Mouse (Mus musculus) kidney, embryonic 16.5 days (tissue): ENCODE measurements around the gene Olfr986. TPM values are rescaled to one million over a fixed set of nuclear protein-coding genes. Genes with fewer than 3 reads are reported as not detected.
A peak's percentile ranks its signal among the peaks of the same experiment; 100 is the strongest.

ENCODE experiments used
- ATAC-seq: fragments of 200-750 bp; cut with Nextera tagmentation; 2 replicates; pipeline ENCODE4 v1.8.0; 2017; ENCODE audit warnings: moderate TSS enrichment; ENCODE audit not compliant: low FRiP score, low TSS enrichment
- H3K27ac ChIP-seq: fragments of 300-500 bp; sonication (generic); 2 replicates; pipeline ENCODE4 v1.5.1; 2014; ENCODE audit warnings: low read length
- H3K27me3 ChIP-seq: fragments of 300-500 bp; sonication (generic); 2 replicates; pipeline ENCODE4 v1.6.1; 2014; ENCODE audit warnings: low read length, control low read depth, mixed read lengths; ENCODE audit not compliant: insufficient read depth
- H3K36me3 ChIP-seq: fragments of 300-500 bp; sonication (generic); 2 replicates; pipeline ENCODE4 v1.6.1; 2014; ENCODE audit warnings: low read length, control low read depth, mixed read lengths; ENCODE audit not compliant: insufficient read depth
- H3K4me1 ChIP-seq: fragments of 300-500 bp; sonication (generic); 2 replicates; pipeline ENCODE4 v1.6.1; 2014; ENCODE audit warnings: low read length, control low read depth, mixed read lengths; ENCODE audit not compliant: insufficient read depth
- H3K4me2 ChIP-seq: fragments of 300-500 bp; sonication (generic); replicated peaks from 2 replicates; pipeline ENCODE4 v1.6.1; 2014; ENCODE audit warnings: low read depth, low read length
- H3K4me3 ChIP-seq: fragments of 300-500 bp; sonication (generic); 2 replicates; pipeline ENCODE4 v1.5.1; 2014; ENCODE audit warnings: mild to moderate bottlenecking, low read length
- H3K9ac ChIP-seq: fragments of 300-500 bp; sonication (generic); replicated peaks from 2 replicates; pipeline ENCODE4 v1.6.1; 2014; ENCODE audit warnings: low read length
- H3K9me3 ChIP-seq: fragments of 300-500 bp; sonication (generic); 2 replicates; pipeline ENCODE4 v1.6.1; 2016; ENCODE audit warnings: low read length, control low read depth
- WGBS: fragments of 180-500 bp; shearing (Covaris S2); extraction: QIAGEN DNeasy Blood & Tissue Kit; methylation state at CpG from one replicate; pipeline ENCODE4 v1.1.7; 2014; 5-methylcytosine and 5-hydroxymethylcytosine counted together
- polyA plus RNA-seq: library from polyadenylated mRNA; unstranded; fragments of >200 nt; fragmentation: Nextera tagmentation; extraction: Ambion mirVana; gene quantifications from 2 replicates; pipeline ENCODE4 v1.2.1, GENCODE M21; 2015

Olfr986 gene
- polyA plus RNA-seq, 1 experiment from 2014 or later, result not detected

GRCm38 (mm10) chr9:40192098-40193038 lies 11.6 kb downstream of the Olfr986 start, which contains the start of gene Zfp202:
Gene Zfp202, plus strand, starts transcription at chr9:40192316.
- peak; percentile 99 for ATAC-seq
- H3K4me2 ChIP-seq, result peak within 1 kb of the TSS; percentile 78
- no peaks in the 10 kb centered on the region for H3K27me3 ChIP-seq
- H3K9me3 ChIP-seq, result no peaks in the 10 kb centered on the region
- peak within 1 kb of the TSS; percentile 87 for H3K27ac ChIP-seq
- peak within 1 kb of the TSS; percentile 85 for H3K4me3 ChIP-seq
- peak within 1 kb of the TSS; percentile 81 for H3K9ac ChIP-seq
- WGBS, result 0% methylated on average over 52 of the region's 63 CpGs
- peaks cover 25% of the 10 kb centered on the region for H3K4me1 ChIP-seq
- no peaks in the 10 kb centered on the region for H3K36me3 ChIP-seq

DNA sequence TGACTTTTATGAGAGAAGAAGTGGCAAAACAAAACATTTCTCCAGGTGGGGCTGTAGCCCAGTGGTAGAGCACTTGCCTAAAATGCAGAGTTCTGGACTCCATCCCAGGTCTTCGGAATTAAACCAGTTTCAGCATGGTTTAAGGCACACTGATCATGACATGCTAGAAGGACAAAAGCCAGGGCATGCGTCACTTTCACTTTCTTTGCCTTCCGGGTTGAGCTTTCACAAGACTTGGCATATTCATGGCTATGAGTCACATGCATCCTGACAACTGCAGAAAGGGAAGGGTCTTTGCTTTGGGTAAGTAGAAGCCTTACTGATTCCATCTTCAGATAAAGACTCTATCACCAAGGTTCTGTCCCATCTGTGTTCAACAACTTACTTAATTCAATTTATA lies 15.3 kb downstream of the Olfr986 start:
- H3K4me2 ChIP-seq, result no peak overlapping the region
- H3K27me3 ChIP-seq, result no peaks in the 10 kb centered on the region
- no peaks in the 10 kb centered on the region for H3K9me3 ChIP-seq
- ATAC-seq, result no peak
- no peaks in the 10 kb centered on the region for H3K36me3 ChIP-seq
- 93% methylated on average over 3 of the region's 3 CpGs for WGBS
- no peak overlapping the region for H3K9ac ChIP-seq
- H3K4me1 ChIP-seq, result peaks cover 19% of the 10 kb centered on the region
- H3K27ac ChIP-seq, result no peak overlapping the region
- no peak overlapping the region for H3K4me3 ChIP-seq

DNA sequence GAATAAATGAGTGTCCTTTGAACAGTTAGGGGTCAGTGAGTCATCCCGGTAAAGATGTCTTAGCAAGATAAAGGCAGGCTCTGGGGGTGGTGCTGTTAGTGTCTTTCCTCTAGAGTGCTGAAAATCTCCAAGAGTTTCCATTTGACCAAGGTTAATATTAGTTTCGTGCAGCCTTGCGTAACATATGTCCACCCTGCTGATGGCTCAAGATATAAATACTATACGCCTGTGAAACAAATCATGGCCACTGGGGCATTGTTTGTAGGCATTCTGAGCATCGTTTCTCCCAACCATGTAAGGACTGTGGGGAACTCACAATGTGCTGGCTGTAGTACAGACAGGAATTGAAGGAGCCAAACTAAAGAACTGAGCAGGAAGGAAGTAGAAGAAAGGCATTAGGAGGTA lies 25.8 kb downstream of the Olfr986 start:
- peak; percentile 51; the same call in 1 of the 2 replicates for ATAC-seq
- 61% methylated on average over 5 of the region's 5 CpGs for WGBS

GRCm38 (mm10) chr9:40210744-40211143 lies 30.0 kb downstream of the Olfr986 start:
- Histone ChIP-seq H3K4me1 (no peaks in the 10 kb centered on the region), H3K36me3 (peaks cover 49% of the 10 kb centered on the region)
- 93% methylated on average over 2 of the region's 2 CpGs for WGBS

More for the DNA sequence above, 25.8 kb downstream of the Olfr986 start:
- Histone ChIP-seq H3K27ac (no peak overlapping the region), H3K4me3 (no peak overlapping the region), H3K27me3 (no peaks in the 10 kb centered on the region), H3K36me3 (peaks cover 39% of the 10 kb centered on the region), H3K9me3 (no peaks in the 10 kb centered on the region), H3K4me1 (0 out of 2 replicates have a peak, but pooled peaks cover 6% of the 10 kb centered on the region), H3K9ac (no peak overlapping the region), H3K4me2 (no peak overlapping the region)

GRCm38 (mm10) chr9:40214058-40214457 lies 33.3 kb downstream of the Olfr986 start:
- Histone ChIP-seq H3K27ac (no peak overlapping the region), H3K4me3 (no peak overlapping the region), H3K36me3 (peaks cover 33% of the 10 kb centered on the region), H3K4me2 (no peak overlapping the region), H3K9me3 (no peaks in the 10 kb centered on the region), H3K4me1 (no peaks in the 10 kb centered on the region), H3K9ac (no peak overlapping the region), H3K27me3 (no peaks in the 10 kb centered on the region)
- ATAC-seq, result no peak
- 92% methylated on average over 5 of the region's 5 CpGs for WGBS

More at GRCm38 (mm10) chr9:40210744-40211143, 30.0 kb downstream of the Olfr986 start:
- H3K27me3 ChIP-seq, result no peaks in the 10 kb centered on the region
- no peak overlapping the region for H3K4me2 ChIP-seq
- no peaks in the 10 kb centered on the region for H3K9me3 ChIP-seq
- no peak overlapping the region for H3K4me3 ChIP-seq
- no peak overlapping the region for H3K9ac ChIP-seq
- H3K27ac ChIP-seq, result no peak overlapping the region
- ATAC-seq, result no peak

DNA sequence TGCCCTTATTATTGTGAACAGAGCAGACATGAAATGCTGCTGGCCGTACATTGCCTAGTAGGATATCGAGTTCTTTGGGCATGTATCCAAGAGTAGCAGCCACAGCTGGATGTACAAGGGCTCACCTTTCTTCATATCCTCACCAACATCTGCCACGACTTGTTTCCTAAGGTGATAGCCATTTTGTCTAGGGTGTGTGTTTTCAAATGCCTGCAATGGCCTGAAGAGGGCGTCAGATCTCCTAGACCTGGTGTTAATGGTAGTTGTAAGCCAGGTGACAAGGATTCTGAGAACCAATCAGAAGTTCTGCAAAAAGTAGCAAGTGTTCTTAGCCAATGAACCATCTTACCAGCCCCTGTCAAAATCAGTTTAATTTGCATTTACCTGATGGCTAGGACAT lies 35.9 kb downstream of the Olfr986 start:
- no peak overlapping the region for H3K27ac ChIP-seq
- H3K9ac ChIP-seq, result no peak overlapping the region
- H3K9me3 ChIP-seq, result no peaks in the 10 kb centered on the region
- H3K4me1 ChIP-seq, result no peaks in the 10 kb centered on the region
- H3K4me3 ChIP-seq, result no peak overlapping the region
- ATAC-seq, result no peak
- no peaks in the 10 kb centered on the region for H3K27me3 ChIP-seq
- 74% methylated on average over 4 of the region's 4 CpGs for WGBS
- peaks cover 9% of the 10 kb centered on the region for H3K36me3 ChIP-seq
- no peak overlapping the region for H3K4me2 ChIP-seq

GRCm38 (mm10) chr9:40224289-40224688 lies 43.6 kb downstream of the Olfr986 start:
- Histone ChIP-seq H3K36me3 (no peaks in the 10 kb centered on the region), H3K4me2 (no peak overlapping the region), H3K27ac (no peak overlapping the region), H3K9ac (no peak overlapping the region), H3K4me1 (no peaks in the 10 kb centered on the region), H3K27me3 (no peaks in the 10 kb centered on the region), H3K4me3 (no peak overlapping the region), H3K9me3 (no peaks in the 10 kb centered on the region)
- 70% methylated on average over 4 of the region's 4 CpGs for WGBS
- ATAC-seq, result no peak

- WGBS, result 72% methylated on average over 10 of the region's 10 CpGs
- ATAC-seq, result 0 out of 2 replicates have a peak, but pooled peaks have one; percentile 49
- no peaks in the 10 kb centered on the region for H3K27me3 ChIP-seq
- no peak overlapping the region for H3K9ac ChIP-seq
- no peaks in the 10 kb centered on the region for H3K36me3 ChIP-seq
- H3K27ac ChIP-seq, result no peak overlapping the region
- no peaks in the 10 kb centered on the region for H3K4me1 ChIP-seq
- peaks cover 4% of the 10 kb centered on the region for H3K9me3 ChIP-seq
- no peak overlapping the region for H3K4me2 ChIP-seq
- no peak overlapping the region for H3K4me3 ChIP-seq
These were observed 47.4 kb downstream of the Olfr986 start for GRCm38 (mm10) chr9:40227874-40228789.

DNA sequence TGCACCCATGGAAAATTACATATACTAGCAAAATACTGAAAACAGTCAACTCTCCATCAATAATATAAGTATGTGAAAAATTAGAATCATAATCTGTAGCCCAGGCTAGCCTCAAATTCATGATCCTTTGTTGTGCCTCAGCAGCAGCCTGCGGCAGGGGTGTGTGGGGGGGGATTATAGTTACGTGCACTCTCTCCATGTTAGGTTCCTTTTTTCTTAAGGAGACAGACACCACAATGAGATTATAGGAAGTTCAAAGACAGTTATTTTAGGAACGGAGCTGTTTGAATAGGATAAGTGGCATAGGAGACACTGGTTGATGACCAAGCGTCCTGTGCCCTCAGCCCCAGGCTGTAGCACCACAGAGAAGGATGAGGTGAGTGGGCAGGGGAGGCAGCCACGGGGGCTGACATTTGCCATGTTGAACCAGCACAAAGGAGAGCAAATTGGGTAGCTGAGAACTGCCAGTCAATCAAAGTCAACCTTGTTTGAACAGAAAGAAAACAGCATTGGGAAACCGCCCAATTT lies 48.1 kb downstream of the Olfr986 start:
- Histone ChIP-seq H3K4me1 (no peaks in the 10 kb centered on the region), H3K27me3 (no peaks in the 10 kb centered on the region), H3K9ac (no peak overlapping the region), H3K27ac (no peak overlapping the region), H3K4me2 (no peak overlapping the region), H3K4me3 (no peak overlapping the region), H3K9me3 (peaks cover 4% of the 10 kb centered on the region), H3K36me3 (no peaks in the 10 kb centered on the region)
- ATAC-seq, result no peak
- WGBS, result 69% methylated on average over 6 of the region's 6 CpGs
